Mouse (Mus musculus): ENCODE measurements around the gene Grn. TPM values are rescaled to one million over a fixed set of nuclear protein-coding genes. Genes with fewer than 3 reads are reported as not detected.
A peak's percentile ranks its signal among the peaks of the same experiment; 100 is the strongest.

Grn gene
- total RNA-seq, 2 experiments from 2014 or later: 12.6 to 32.3 TPM

DNA sequence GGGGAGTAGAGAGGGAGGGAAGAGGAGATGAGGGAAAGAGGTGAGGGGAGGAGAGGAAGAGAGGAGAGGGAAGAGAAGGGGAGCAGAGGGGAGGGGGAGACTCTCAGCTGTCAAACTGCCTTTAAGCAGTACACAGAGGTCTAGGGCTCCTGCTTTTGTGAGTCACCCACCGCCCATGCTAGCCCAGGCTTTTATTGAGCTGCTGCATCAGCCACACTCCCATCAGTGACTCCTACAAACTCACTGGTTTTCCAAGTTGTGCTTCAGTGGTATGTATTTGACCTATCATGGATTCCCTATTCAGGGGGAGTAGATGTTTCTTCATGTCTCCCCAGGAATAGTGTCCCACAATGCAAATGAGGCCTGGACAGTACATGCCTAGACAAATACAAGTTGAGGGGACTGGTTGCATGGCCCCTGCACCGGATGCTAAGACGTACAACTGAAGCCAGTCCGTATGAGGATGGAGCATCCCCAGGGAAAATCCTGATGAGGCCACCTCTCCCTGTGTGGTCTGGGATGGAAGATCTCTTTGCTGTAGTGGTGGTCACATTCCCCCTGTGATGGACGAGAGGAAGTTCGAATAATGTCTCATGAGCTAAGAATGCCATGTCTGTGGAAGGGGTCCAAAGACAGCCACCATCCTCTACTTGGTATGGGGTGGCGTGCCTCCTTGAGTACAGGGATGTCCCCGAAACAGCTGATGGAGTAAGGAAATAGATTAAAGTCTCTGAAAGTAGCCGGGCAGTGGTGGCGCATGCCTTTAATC lies 14.9 kb upstream of the Grn start:
- intact Hi-C loops (cut with DNase I): no loop called here
- TF ChIP-seq CTCF (IDR thresholded peaks at IDR 0.05): no peak

GRCm38 (mm10) chr11:102417160-102417559 lies 13.0 kb upstream of the Grn start:
- intact Hi-C loops (cut with DNase I): no loop called here
- TF ChIP-seq CTCF (IDR thresholded peaks at IDR 0.05): no peak
- H3K4me3 ChIP-seq: no peak overlapping the region
- H3K27ac ChIP-seq: no peak overlapping the region
- DNase-seq: no peak

More for the DNA sequence above, 14.9 kb upstream of the Grn start:
- no peak overlapping the region for H3K4me3 ChIP-seq
- H3K27ac ChIP-seq: no peak overlapping the region
- no peak for DNase-seq

- Histone ChIP-seq H3K27ac (no peak overlapping the region), H3K4me3 (no peak overlapping the region)
- no peak for TF ChIP-seq CTCF (IDR thresholded peaks at IDR 0.05)
- DNase-seq: no peak
- intact Hi-C loops (cut with DNase I): no loop called here
Observed at GRCm38 (mm10) chr11:102418887-102419286, 11.2 kb upstream of the Grn start.

DNA sequence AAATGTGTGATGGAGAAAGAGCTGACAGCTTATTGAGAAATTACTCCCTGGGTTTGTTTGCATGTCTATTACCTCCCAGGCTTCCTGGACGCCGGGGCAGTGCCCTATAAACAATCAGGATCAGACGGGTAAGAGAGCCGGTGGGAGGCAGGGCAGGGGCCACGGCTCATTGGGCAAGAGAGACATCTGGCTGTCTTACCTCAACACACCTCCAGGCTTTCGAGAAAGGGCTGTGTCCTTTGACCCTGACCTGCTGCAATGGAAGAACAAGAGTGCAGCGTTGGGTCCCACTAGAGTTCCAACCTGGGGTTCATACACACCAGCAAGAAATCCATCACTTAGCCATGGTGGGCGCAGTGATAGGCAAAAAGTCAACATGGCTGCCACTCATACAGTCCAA lies 8.6 kb upstream of the Grn start:
- Histone ChIP-seq H3K27ac (no peak overlapping the region), H3K4me3 (no peak overlapping the region)
- no peak for DNase-seq
- no peak for TF ChIP-seq CTCF (IDR thresholded peaks at IDR 0.05)
- intact Hi-C loops (cut with DNase I): no loop called here

- TF ChIP-seq CTCF (IDR thresholded peaks at IDR 0.05): no peak
- intact Hi-C loops (cut with DNase I): no loop called here
- H3K4me3 ChIP-seq: no peak overlapping the region
- H3K27ac ChIP-seq: no peak overlapping the region
- DNase-seq: no peak
Observed at GRCm38 (mm10) chr11:102424666-102425065, 5.4 kb upstream of the Grn start.

DNA sequence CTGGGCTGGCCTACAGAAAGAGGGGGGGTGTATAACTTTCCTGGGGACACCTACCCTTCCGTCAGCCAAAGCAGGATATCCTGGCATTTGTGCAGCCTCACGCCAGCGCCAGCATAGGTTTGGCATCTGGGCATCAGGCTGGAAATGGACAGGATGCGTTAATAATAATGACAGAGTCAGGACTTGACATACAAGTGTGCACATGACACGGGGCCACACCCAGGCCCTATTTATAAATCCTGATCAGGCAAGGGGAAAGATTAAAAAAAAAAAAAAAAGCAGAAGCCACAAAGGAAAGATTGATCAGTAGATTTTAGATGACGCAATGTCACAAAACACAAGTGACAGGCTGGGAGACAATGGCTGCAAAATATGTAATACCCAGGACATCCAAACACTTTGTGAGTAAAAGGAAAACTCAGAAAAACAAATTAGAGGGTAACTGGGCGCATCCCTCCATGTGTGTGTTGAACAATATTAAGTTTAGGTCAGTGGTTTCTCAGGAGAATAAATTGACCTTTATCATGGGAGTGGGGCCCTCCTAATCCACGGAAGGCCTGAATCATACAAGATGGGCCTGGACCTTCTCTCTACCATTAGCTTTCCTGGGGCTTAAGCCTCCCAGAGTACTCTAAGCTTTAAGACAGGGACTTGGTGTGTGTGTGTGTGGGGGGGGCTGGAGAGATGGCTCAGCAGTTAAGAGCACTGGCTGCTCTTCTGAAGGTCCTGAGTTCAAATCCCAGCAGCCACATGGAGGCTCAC lies 4.4 kb upstream of the Grn start:
- Histone ChIP-seq H3K4me3 (no peak overlapping the region), H3K27ac (no peak overlapping the region)
- no peak for TF ChIP-seq CTCF (IDR thresholded peaks at IDR 0.05)
- intact Hi-C loops (cut with DNase I): no loop called here
- DNase-seq: no peak

- no peak for DNase-seq
- Histone ChIP-seq H3K4me3 (peak overlapping the region; percentile 84), H3K27ac (no peak overlapping the region)
- intact Hi-C loops (cut with DNase I): no loop called here
- no peak for TF ChIP-seq CTCF (IDR thresholded peaks at IDR 0.05)
Observed at GRCm38 (mm10) chr11:102428981-102429540, 1.1 kb upstream of the Grn start.

- no peak for DNase-seq
- no peak for TF ChIP-seq CTCF (IDR thresholded peaks at IDR 0.05)
- Histone ChIP-seq H3K27ac (peak overlapping the region; percentile 91), H3K4me3 (peak overlapping the region; percentile 84)
- intact Hi-C loops (cut with DNase I): no loop called here
Observed at GRCm38 (mm10) chr11:102429551-102429950, 564 bp upstream of the Grn start.

DNA sequence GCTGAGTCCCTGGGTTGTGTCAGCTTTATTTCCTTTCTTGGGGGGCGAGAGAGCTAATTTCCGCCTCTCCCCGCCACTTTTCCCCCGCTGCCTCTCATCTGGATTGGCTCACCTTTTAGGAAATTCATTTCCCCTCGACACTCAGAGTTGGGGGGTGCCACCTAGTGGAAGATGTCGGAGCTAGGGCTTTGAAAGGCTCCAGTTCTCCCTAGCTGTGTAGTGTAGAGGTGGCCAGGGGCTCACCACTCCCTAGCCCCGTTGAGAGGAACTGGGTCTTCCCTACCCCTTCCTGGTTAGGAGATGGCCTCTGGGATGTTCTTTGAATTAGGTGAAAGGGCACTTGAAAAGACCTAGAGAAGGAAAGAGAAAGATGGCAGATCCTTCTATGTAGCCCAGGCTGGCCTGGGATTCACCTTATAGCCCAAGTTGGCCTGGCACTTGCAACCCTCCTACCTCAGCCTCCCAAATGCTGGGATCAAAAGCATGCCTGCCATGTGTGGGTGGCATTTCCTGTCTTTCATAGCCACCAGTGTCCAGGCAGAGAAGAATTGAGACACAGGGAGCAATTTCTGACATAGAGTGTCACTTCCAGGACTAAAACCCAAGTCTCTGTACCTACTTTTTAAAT lies 1.0 kb downstream of the Grn start:
- peak; percentile 82 for DNase-seq
- intact Hi-C loops (cut with DNase I): loop anchor here (1.0 kb wide), 1 partner anchor 20 kb away; no protein-coding TSS in a partner anchor
- peak overlapping the region; percentile 91 for H3K27ac ChIP-seq
- H3K4me3 ChIP-seq: peak overlapping the region; percentile 84
- TF ChIP-seq CTCF (IDR thresholded peaks at IDR 0.05): peak; percentile 88

DNA sequence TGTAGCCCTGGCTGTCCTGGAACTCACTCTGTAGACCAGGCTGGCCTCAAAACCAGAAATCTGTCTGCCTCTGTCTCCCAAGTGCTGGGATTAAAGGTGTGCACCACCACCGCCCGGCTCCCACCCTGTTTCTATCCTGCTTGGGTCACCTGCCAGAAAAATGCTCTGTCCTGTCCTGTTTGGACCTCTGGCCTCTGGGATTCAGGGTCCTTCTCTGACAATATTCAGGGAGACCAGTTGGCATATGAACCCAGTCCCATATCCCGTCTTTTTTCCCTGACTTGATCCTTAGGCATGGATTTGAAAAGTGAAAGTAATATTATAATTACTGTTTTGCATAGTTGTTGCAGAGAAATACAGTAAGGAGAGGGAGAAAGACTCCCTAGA lies 1.6 kb downstream of the Grn start:
- no peak for DNase-seq
- intact Hi-C loops (cut with DNase I): loop anchor here (1.0 kb wide), 1 partner anchor 20 kb away; no protein-coding TSS in a partner anchor
- H3K27ac ChIP-seq: peak overlapping the region; percentile 91
- H3K4me3 ChIP-seq: peak overlapping the region; percentile 58
- TF ChIP-seq CTCF (IDR thresholded peaks at IDR 0.05): no peak

DNA sequence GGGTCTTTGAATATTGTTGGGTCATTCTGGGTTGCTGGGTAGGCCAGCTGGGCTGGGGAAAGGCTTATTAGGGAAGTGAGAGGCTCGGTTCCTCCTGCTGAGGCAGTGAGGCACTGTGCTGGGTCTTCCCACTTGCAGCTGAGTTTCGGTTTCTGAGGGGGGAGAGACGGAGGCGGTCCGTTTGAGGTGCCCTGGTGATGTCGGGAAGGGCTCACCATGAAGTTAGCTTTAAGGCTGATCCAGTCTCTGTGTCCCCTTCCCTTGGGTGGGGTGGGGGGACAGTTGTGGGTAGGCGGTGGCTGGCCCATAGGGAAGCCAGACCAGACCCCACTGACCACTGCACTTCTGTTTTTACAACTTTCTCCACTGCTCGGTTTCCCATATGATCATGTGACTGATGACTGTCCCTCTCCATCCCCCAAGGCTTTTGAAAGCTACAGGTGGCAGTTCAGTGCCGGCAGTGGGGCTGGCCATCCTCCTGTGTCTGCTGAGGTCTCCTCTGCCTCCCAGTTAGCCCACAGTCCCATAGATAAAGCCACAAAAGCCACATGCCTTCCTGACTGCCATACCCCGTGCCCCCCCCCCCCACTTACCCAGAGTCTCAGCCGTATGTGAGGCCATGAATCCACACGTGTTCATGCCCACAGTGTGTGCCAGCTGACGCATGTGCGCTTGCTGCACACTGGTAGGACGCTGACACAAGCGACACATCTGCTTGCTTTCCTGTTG lies 2.2 kb downstream of the Grn start:
- no peak for TF ChIP-seq CTCF (IDR thresholded peaks at IDR 0.05)
- intact Hi-C loops (cut with DNase I): no loop called here
- peak; percentile 38 for DNase-seq
- peak overlapping the region; percentile 91 for H3K27ac ChIP-seq
- H3K4me3 ChIP-seq: peak overlapping the region; percentile 58

DNA sequence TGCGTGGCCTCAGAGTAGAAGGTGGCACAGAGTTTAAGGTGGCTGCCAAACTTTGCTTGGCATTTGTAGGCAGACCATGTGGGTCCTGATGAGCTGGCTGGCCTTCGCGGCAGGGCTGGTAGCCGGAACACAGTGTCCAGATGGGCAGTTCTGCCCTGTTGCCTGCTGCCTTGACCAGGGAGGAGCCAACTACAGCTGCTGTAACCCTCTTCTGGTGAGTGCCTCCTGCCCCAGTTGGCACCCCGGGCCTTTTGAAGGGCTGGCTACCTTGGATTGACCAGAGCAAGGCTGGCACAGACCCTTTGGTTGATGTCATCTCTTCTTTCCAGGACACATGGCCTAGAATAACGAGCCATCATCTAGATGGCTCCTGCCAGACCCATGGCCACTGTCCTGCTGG lies 2.8 kb downstream of the Grn start:
- H3K4me3 ChIP-seq: peak overlapping the region; percentile 58
- DNase-seq: peak; percentile 93
- H3K27ac ChIP-seq: peak overlapping the region; percentile 91
- intact Hi-C loops (cut with DNase I): no loop called here
- TF ChIP-seq CTCF (IDR thresholded peaks at IDR 0.05): no peak
